Mouse (Mus musculus): ENCODE data around the gene Lars2. TPM values are rescaled to one million over a fixed set of nuclear protein-coding genes. Genes with fewer than 3 reads are reported as not detected.

Gene Lars2
- polyA plus RNA-seq, 1 experiment from 2014 or later: 547 TPM

- H3K36me3 ChIP-seq (ENCODE audit: control insufficient read depth, insufficient read depth): peaks cover 9% of the 10 kb centered on the region; the same call in 1 of the 2 replicates
- H3K27ac ChIP-seq (ENCODE audit: low read length): no peak overlapping the region
- no peak overlapping the region for H3K4me3 ChIP-seq (ENCODE audit: low read length)
- no peaks in the 10 kb centered on the region for H3K9me3 ChIP-seq (replicated peaks; ENCODE audit: control insufficient read depth, low read length)
- peaks cover 33% of the 10 kb centered on the region for H3K4me1 ChIP-seq (ENCODE audit: control insufficient read depth, insufficient read depth, low read length)
- WGBS: 11% methylated on average over 2 of the region's 2 CpGs
- H3K4me2 ChIP-seq (ENCODE audit: low read depth, low read length): no peak overlapping the region
- ATAC-seq (replicated peaks; ENCODE audit: extremely low read depth, insufficient read depth, low FRiP score): peak; percentile 49
- H3K9ac ChIP-seq (ENCODE audit: low read length): no peak overlapping the region
- H3K27me3 ChIP-seq (ENCODE audit: control insufficient read depth, insufficient read depth, low read length): no peaks in the 10 kb centered on the region
Observed at GRCm38 (mm10) chr9:123504325-123504724, 137.6 kb downstream of the Lars2 start.

- H3K9me3 ChIP-seq (replicated peaks; ENCODE audit: control insufficient read depth, low read length): no peaks in the 10 kb centered on the region
- H3K36me3 ChIP-seq (ENCODE audit: control insufficient read depth, insufficient read depth): peaks cover 9% of the 10 kb centered on the region; the same call in 1 of the 2 replicates
- no peak for ATAC-seq (replicated peaks; ENCODE audit: extremely low read depth, insufficient read depth, low FRiP score)
- H3K4me3 ChIP-seq (ENCODE audit: low read length): no peak overlapping the region
- H3K9ac ChIP-seq (ENCODE audit: low read length): no peak overlapping the region
- H3K4me2 ChIP-seq (ENCODE audit: low read depth, low read length): no peak overlapping the region
- WGBS: 29% methylated on average over 1 of the region's 1 CpGs
- peak overlapping the region; percentile 69 for H3K27ac ChIP-seq (ENCODE audit: low read length)
- no peaks in the 10 kb centered on the region for H3K27me3 ChIP-seq (ENCODE audit: control insufficient read depth, insufficient read depth, low read length)
- H3K4me1 ChIP-seq (ENCODE audit: control insufficient read depth, insufficient read depth, low read length): peaks cover 33% of the 10 kb centered on the region
Observed at GRCm38 (mm10) chr9:123505598-123505997, 138.9 kb downstream of the Lars2 start.

GRCm38 (mm10) chr9:123506270-123507146 lies 139.8 kb downstream of the Lars2 start:
- Histone ChIP-seq H3K27ac (ENCODE audit: low read length) (peak overlapping the region; percentile 75), H3K4me3 (ENCODE audit: low read length) (no peak overlapping the region), H3K9ac (ENCODE audit: low read length) (no peak overlapping the region), H3K4me1 (ENCODE audit: control insufficient read depth, insufficient read depth, low read length) (peaks cover 33% of the 10 kb centered on the region), H3K9me3 (replicated peaks; ENCODE audit: control insufficient read depth, low read length) (no peaks in the 10 kb centered on the region), H3K27me3 (ENCODE audit: control insufficient read depth, insufficient read depth, low read length) (no peaks in the 10 kb centered on the region), H3K4me2 (ENCODE audit: low read depth, low read length) (peak overlapping the region; percentile 37; the same call in 1 of the 2 replicates), H3K36me3 (ENCODE audit: control insufficient read depth, insufficient read depth) (peaks cover 14% of the 10 kb centered on the region)
- 44% methylated on average over 4 of the region's 4 CpGs for WGBS
- no peak; the same call in 1 of the 2 replicates for ATAC-seq (replicated peaks; ENCODE audit: extremely low read depth, insufficient read depth, low FRiP score)

GRCm38 (mm10) chr9:123507380-123507779 lies 140.7 kb downstream of the Lars2 start:
- WGBS: 70% methylated on average over 2 of the region's 2 CpGs
- no peak for ATAC-seq (replicated peaks; ENCODE audit: extremely low read depth, insufficient read depth, low FRiP score)
- H3K9ac ChIP-seq (ENCODE audit: low read length): no peak overlapping the region
- no peaks in the 10 kb centered on the region for H3K9me3 ChIP-seq (replicated peaks; ENCODE audit: control insufficient read depth, low read length)
- peak overlapping the region; percentile 75 for H3K27ac ChIP-seq (ENCODE audit: low read length)
- H3K4me3 ChIP-seq (ENCODE audit: low read length): no peak overlapping the region
- H3K27me3 ChIP-seq (ENCODE audit: control insufficient read depth, insufficient read depth, low read length): no peaks in the 10 kb centered on the region
- peaks cover 33% of the 10 kb centered on the region for H3K4me1 ChIP-seq (ENCODE audit: control insufficient read depth, insufficient read depth, low read length)
- peaks cover 17% of the 10 kb centered on the region for H3K36me3 ChIP-seq (ENCODE audit: control insufficient read depth, insufficient read depth)
- no peak overlapping the region for H3K4me2 ChIP-seq (ENCODE audit: low read depth, low read length)

GRCm38 (mm10) chr9:123508986-123509385 lies 142.3 kb downstream of the Lars2 start:
- H3K4me2 ChIP-seq (ENCODE audit: low read depth, low read length): no peak overlapping the region
- peaks cover 32% of the 10 kb centered on the region for H3K4me1 ChIP-seq (ENCODE audit: control insufficient read depth, insufficient read depth, low read length)
- H3K36me3 ChIP-seq (ENCODE audit: control insufficient read depth, insufficient read depth): peaks cover 14% of the 10 kb centered on the region
- no peak overlapping the region for H3K9ac ChIP-seq (ENCODE audit: low read length)
- ATAC-seq (replicated peaks; ENCODE audit: extremely low read depth, insufficient read depth, low FRiP score): no peak
- 86% methylated on average over 2 of the region's 2 CpGs for WGBS
- no peaks in the 10 kb centered on the region for H3K9me3 ChIP-seq (replicated peaks; ENCODE audit: control insufficient read depth, low read length)
- H3K27ac ChIP-seq (ENCODE audit: low read length): no peak overlapping the region
- no peaks in the 10 kb centered on the region for H3K27me3 ChIP-seq (ENCODE audit: control insufficient read depth, insufficient read depth, low read length)
- H3K4me3 ChIP-seq (ENCODE audit: low read length): no peak overlapping the region

- Histone ChIP-seq H3K4me1 (ENCODE audit: control insufficient read depth, insufficient read depth, low read length) (peaks cover 23% of the 10 kb centered on the region), H3K9me3 (replicated peaks; ENCODE audit: control insufficient read depth, low read length) (no peaks in the 10 kb centered on the region), H3K27ac (ENCODE audit: low read length) (no peak overlapping the region), H3K27me3 (ENCODE audit: control insufficient read depth, insufficient read depth, low read length) (no peaks in the 10 kb centered on the region), H3K9ac (ENCODE audit: low read length) (no peak overlapping the region), H3K4me3 (ENCODE audit: low read length) (no peak overlapping the region), H3K4me2 (ENCODE audit: low read depth, low read length) (no peak overlapping the region), H3K36me3 (ENCODE audit: control insufficient read depth, insufficient read depth) (peaks cover 14% of the 10 kb centered on the region)
- WGBS: 71% methylated on average over 8 of the region's 8 CpGs
- ATAC-seq (replicated peaks; ENCODE audit: extremely low read depth, insufficient read depth, low FRiP score): no peak
Observed at GRCm38 (mm10) chr9:123509638-123510604, 143.2 kb downstream of the Lars2 start.

- H3K9me3 ChIP-seq (replicated peaks; ENCODE audit: control insufficient read depth, low read length): no peaks in the 10 kb centered on the region
Observed at GRCm38 (mm10) chr9:123510926-123511325, 144.2 kb downstream of the Lars2 start.

More at GRCm38 (mm10) chr9:123510926-123511325, 144.2 kb downstream of the Lars2 start:
- Histone ChIP-seq H3K4me1 (ENCODE audit: control insufficient read depth, insufficient read depth, low read length) (peaks cover 13% of the 10 kb centered on the region), H3K9ac (ENCODE audit: low read length) (no peak overlapping the region), H3K4me2 (ENCODE audit: low read depth, low read length) (no peak overlapping the region), H3K4me3 (ENCODE audit: low read length) (no peak overlapping the region), H3K36me3 (ENCODE audit: control insufficient read depth, insufficient read depth) (peaks cover 14% of the 10 kb centered on the region), H3K27ac (ENCODE audit: low read length) (no peak overlapping the region), H3K27me3 (ENCODE audit: control insufficient read depth, insufficient read depth, low read length) (no peaks in the 10 kb centered on the region)
- no peak for ATAC-seq (replicated peaks; ENCODE audit: extremely low read depth, insufficient read depth, low FRiP score)
- WGBS: 91% methylated on average over 5 of the region's 5 CpGs
